Mouse (Mus musculus): ENCODE measurements around the gene Gm6583. TPM values are rescaled to one million over a fixed set of nuclear protein-coding genes. Genes with fewer than 3 reads are reported as not detected.
A peak's percentile ranks its signal among the peaks of the same experiment; 100 is the strongest.

The Gm6583 gene
- polyA plus RNA-seq, 1 experiment from 2014 or later = 0.05 TPM

DNA sequence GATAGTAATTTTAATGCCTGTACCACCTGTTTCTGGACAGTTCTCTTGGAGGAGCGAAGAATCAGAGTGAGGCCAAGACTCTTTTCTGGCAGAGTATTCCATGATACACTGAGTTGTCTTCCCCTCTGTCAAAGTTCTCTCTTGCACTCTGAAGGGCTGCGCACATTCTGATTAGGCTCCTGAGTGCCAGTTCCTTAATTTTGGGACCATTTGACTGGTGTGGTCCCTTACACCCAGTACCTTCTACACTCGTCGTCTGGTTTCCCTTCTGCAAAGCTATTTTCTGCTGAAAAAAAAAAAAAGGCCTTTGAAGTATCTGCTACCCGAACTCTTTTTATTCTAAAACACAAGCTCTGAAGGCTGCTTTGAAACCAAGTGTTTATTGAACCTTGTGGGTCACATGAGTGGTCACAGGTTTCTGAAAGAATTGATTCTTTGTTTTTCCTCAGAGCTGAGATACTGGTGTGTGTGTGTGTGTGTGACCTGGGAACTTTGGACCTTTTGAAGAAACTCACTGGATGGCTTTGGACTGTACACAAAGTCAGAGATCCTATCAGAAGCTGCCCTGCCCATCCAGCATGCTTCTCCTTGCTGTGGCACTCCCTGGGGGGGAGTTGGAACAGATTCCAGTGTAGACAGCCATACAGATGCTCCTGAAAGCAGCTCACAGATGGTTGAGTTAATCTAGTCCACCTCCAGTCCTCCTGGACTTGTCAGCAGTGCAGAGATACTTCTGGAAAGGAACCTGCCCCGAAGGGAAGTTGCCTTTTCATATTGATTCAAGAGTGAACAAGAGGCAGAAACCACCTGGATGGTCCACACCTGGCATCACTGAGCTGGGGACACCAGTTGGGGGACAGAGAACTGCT, 11.5 kb downstream of the Gm6583 start:
- POLR2A ChIA-PET = interaction anchor here (0.5 kb wide), 1 partner anchor 69 kb away, joined by 4 read pairs; no protein-coding TSS in a partner anchor
- in situ Hi-C loops (cut with MboI; ENCODE audit: low pct_unique_long_range_greater_than_20kb) = no loop called here
- CTCF ChIA-PET = interaction anchor here (0.8 to 1.4 kb wide), 3 partner anchors 9 to 104 kb away, joined by 3 to 7 read pairs (median 4); no protein-coding TSS in a partner anchor
- DNase-seq (ENCODE audit: low read depth, low spot score) (no peak), ATAC-seq (no peak)
- no peak for TF ChIP-seq CTCF (IDR thresholded peaks at IDR 0.05)
- H3K27me3 ChIP-seq = no peaks in the 10 kb centered on the region

DNA sequence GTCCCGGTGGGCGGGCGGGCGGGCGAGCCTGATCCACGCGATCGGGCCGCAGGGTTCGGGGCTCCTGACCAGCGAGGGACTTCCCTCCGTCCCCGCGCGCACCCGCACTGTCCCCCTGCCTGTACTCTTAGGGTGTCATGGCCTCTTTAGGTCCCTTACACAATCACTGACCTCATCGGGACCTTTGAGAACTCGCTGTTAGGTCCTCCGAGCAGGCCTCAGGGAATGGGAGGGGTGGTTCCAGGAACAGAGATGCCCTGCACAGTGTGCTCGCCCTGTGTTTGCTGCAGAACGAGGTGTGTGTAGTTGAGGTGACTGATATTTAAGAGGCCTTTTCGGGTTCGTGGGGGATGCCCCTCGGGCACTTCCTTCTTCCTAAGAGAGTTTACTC, 12.6 kb downstream of the Gm6583 start:
- ChIA-PET POLR2A (interaction anchor here (1.0 kb wide), 1 partner anchor 101 kb away, joined by 3 read pairs; no protein-coding TSS in a partner anchor), CTCF (interaction anchor here (1.4 kb wide), 1 partner anchor 16 kb away, joined by 5 read pairs; the partner anchor contains the start of gene Tfip11)
- in situ Hi-C loops (cut with MboI; ENCODE audit: low pct_unique_long_range_greater_than_20kb) = no loop called here
- TF ChIP-seq CTCF (IDR thresholded peaks at IDR 0.05) = no peak
- peak; percentile 63 for ATAC-seq
- DNase-seq (ENCODE audit: low read depth, low spot score) = no peak
- H3K27me3 ChIP-seq = no peaks in the 10 kb centered on the region

GRCm38 (mm10) chr5:112342463-112343204, 13.2 kb downstream of the Gm6583 start, which contains the start of the genes Srrd and Hps4:
TSS of gene Srrd (minus strand) at chr5:112343040.
TSS of gene Hps4 (plus strand) at chr5:112343083.
- no peaks in the 10 kb centered on the region for H3K27me3 ChIP-seq
- TF ChIP-seq CTCF (IDR thresholded peaks at IDR 0.05) = no peak
- DNase-seq (ENCODE audit: low read depth, low spot score) (no peak), ATAC-seq (peak; percentile 20)
- ChIA-PET CTCF (interaction anchor here (0.7 to 1.7 kb wide), 4 partner anchors 16 to 102 kb away, joined by 3 to 6 read pairs (median 4); partner anchors contain the start of gene Tfip11), POLR2A (interaction anchor here (1.0 to 1.5 kb wide), 3 partner anchors 47 to 102 kb away, joined by 3 read pairs; no protein-coding TSS in a partner anchor)
- in situ Hi-C loops (cut with MboI; ENCODE audit: low pct_unique_long_range_greater_than_20kb) = no loop called here

DNA sequence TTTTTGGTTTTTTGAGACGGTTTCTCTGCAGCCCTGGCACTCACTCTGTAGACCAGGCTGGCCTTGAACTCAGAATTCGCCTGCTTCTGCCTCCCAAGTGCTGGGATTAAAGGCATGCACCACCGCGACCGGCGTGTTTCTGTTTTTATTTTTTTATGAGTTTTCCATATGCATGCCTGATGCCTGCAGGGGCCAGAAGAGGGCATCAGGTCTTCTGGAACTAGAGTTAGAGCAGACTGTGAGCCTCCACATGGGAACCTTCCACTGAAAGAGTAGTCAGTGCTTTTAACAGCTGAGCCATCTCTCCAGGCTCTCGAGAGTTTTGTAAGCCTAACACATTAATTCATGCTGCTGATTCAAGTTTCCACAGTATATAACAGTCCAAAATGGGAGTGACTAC, 16.6 kb downstream of the Gm6583 start:
- H3K27me3 ChIP-seq = no peaks in the 10 kb centered on the region
- DNase-seq (ENCODE audit: low read depth, low spot score) (no peak), ATAC-seq (no peak)
- CTCF ChIA-PET = no interaction called here
- POLR2A ChIA-PET = no interaction called here
- in situ Hi-C loops (cut with MboI; ENCODE audit: low pct_unique_long_range_greater_than_20kb) = loop anchor here (5.0 kb wide), 2 partner anchors 88 to 97 kb away; no protein-coding TSS in a partner anchor
- TF ChIP-seq CTCF (IDR thresholded peaks at IDR 0.05) = no peak

GRCm38 (mm10) chr5:112337004-112337403, 18.8 kb downstream of the Gm6583 start:
- no peaks in the 10 kb centered on the region for H3K27me3 ChIP-seq
- ATAC-seq (no peak), DNase-seq (ENCODE audit: low read depth, low spot score) (no peak)
- ChIA-PET CTCF (interaction anchor here (4.4 kb wide), 1 partner anchor 96 kb away, joined by 25 read pairs; no protein-coding TSS in a partner anchor), POLR2A (no interaction called here)
- TF ChIP-seq CTCF (IDR thresholded peaks at IDR 0.05) = no peak
- in situ Hi-C loops (cut with MboI; ENCODE audit: low pct_unique_long_range_greater_than_20kb) = loop anchor here (5.0 kb wide), 2 partner anchors 90 to 95 kb away; no protein-coding TSS in a partner anchor

DNA sequence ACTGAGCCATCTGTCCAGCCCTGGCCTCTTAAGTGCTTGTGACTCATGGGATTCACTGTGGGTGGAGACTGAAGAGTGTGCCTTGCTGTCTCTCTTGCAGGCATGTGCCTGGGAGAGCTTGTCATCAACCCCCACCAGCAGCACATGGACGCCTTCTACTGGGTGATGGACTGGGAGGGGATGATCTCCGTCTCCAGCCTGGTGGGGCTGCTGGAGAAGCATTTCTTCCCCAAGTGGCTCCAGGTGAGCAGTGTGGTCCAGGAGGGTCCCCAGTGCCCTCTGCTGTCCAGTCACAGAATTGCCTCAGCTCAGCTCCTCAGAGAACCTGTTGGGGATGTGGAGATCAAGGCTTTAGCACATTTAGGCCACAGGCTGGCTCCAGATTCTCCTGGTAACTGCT, 20.4 kb downstream of the Gm6583 start:
- POLR2A ChIA-PET = no interaction called here
- no peaks in the 10 kb centered on the region for H3K27me3 ChIP-seq
- ATAC-seq = no peak
- DNase-seq (ENCODE audit: low read depth, low spot score) = no peak
- in situ Hi-C loops (cut with MboI; ENCODE audit: low pct_unique_long_range_greater_than_20kb) = loop anchor here (5.0 kb wide), 2 partner anchors 92 to 93 kb away; no protein-coding TSS in a partner anchor
- TF ChIP-seq CTCF (IDR thresholded peaks at IDR 0.05) = no peak
- CTCF ChIA-PET = interaction anchor here (0.7 to 4.4 kb wide), 7 partner anchors 9 to 121 kb away, joined by 3 to 25 read pairs (median 4); no protein-coding TSS in a partner anchor

GRCm38 (mm10) chr5:112329805-112330564, 25.8 kb downstream of the Gm6583 start:
- H3K27me3 ChIP-seq = no peaks in the 10 kb centered on the region
- no peak for TF ChIP-seq CTCF (IDR thresholded peaks at IDR 0.05)
- ATAC-seq (no peak), DNase-seq (ENCODE audit: low read depth, low spot score) (no peak)
- CTCF ChIA-PET = interaction anchor here (1.0 to 1.3 kb wide), 3 partner anchors 11 to 89 kb away, joined by 3 read pairs; no protein-coding TSS in a partner anchor
- in situ Hi-C loops (cut with MboI; ENCODE audit: low pct_unique_long_range_greater_than_20kb) = no loop called here
- POLR2A ChIA-PET = no interaction called here

- DNase-seq (ENCODE audit: low read depth, low spot score) = no peak
- TF ChIP-seq CTCF (IDR thresholded peaks at IDR 0.05) = no peak
- no peaks in the 10 kb centered on the region for H3K27me3 ChIP-seq
- in situ Hi-C loops (cut with MboI; ENCODE audit: low pct_unique_long_range_greater_than_20kb) = no loop called here
- ChIA-PET POLR2A (interaction anchor here (1.1 kb wide), 1 partner anchor 50 kb away, joined by 3 read pairs; no protein-coding TSS in a partner anchor), CTCF (interaction anchor here (1.8 kb wide), 1 partner anchor 14 kb away, joined by 5 read pairs; the partner anchor contains the start of genes Hps4 and Srrd)
- ATAC-seq = no peak
Observed at GRCm38 (mm10) chr5:112327854-112328253, 28.0 kb downstream of the Gm6583 start.

DNA sequence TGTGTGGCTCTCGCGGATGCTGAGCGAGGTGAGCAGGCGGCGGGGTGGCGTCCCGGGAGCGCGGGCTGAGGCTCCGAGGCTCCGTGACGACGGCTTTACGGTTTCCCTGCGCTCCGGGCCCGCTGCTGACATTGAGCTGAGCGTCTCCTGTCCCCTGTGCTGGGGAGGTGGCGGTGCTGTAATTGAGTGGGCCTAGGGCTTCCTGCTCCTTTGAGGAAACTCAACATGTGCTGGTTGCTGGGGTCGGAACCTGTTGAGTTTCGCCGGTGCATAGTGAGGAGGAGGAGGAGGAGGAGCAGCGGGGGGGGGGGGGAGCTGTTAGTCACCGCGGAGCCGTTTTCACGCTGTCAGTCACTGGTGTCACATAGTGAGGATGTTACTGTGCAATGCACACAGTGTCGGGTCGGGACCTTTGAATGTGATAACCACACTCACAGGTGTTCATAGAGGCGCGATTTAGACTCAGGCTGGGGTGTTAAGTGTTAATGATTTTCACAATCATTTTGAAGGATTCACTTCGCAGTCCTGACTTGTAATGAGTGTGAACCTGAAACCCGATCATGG, 29.3 kb downstream of the Gm6583 start:
- ATAC-seq (no peak), DNase-seq (ENCODE audit: low read depth, low spot score) (no peak)
- no peaks in the 10 kb centered on the region for H3K27me3 ChIP-seq
- in situ Hi-C loops (cut with MboI; ENCODE audit: low pct_unique_long_range_greater_than_20kb) = no loop called here
- ChIA-PET POLR2A (no interaction called here), CTCF (interaction anchor here (1.8 kb wide), 1 partner anchor 16 kb away, joined by 5 read pairs; the partner anchor contains the start of genes Hps4 and Srrd)
- TF ChIP-seq CTCF (IDR thresholded peaks at IDR 0.05) = no peak

Measured in Patski (cell line).